Mouse (Mus musculus): Measurements from ENCODE around the gene Snx29. TPM values are rescaled to one million over a fixed set of nuclear protein-coding genes. Genes with fewer than 3 reads are reported as not detected.

Gene Snx29
- polyA plus RNA-seq, 1 experiment: 1.1 TPM

DNA sequence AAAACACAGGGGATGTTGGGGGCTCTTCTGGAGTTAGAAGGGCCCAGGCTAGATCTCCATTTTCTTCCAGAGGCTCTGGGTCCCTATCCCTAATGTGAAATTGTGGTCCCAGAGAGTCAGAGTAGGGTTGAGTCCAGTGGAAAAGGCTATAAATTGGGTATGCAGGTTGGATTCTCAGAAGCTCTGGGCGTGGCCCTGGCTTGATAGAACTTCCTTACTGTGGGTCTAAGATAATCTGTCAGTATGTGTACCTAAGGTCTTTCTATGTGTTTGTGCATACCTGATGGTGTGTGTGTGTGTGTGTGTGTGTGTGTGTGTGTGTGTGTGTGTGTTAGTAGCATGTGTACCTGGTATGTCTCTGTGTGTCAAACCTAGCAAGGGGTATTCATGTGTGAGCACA, 378.9 kb downstream of the Snx29 start:
- Histone ChIP-seq H3K36me3 (ENCODE audit: control insufficient read depth) (no peaks in the 10 kb centered on the region), H3K9me3 (ENCODE audit: control insufficient read depth, low read length) (no peaks in the 10 kb centered on the region), H3K27me3 (ENCODE audit: control insufficient read depth) (no peaks in the 10 kb centered on the region), H3K4me3 (replicated peaks) (no peak overlapping the region), H3K4me1 (ENCODE audit: control insufficient read depth) (peaks cover 11% of the 10 kb centered on the region)
- TF ChIP-seq GATA1 (IDR thresholded peaks at IDR 0.05; ENCODE audit: low read length): no peak
- no peak for TF ChIP-seq TAL1 (IDR thresholded peaks at IDR 0.05; ENCODE audit: low read length)

DNA sequence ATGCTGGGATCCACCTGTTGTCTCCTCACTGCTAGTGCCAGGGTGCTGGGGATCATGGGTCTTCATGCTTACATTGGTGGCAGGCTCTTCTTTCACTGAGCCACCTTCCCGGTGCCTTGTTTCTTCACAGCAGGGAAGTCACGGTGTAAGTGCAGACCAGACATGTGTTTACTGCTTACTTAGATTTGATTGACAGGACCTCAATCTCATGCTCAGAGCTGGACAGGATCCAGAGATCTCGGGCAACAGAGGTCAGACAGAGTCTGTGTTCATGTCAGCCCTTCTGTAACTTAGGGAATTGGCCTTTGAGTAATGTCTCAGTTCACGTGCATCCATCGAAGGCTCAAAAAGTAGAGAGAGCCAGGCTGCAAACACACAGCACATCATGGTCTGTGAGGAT, 381.4 kb downstream of the Snx29 start:
- Histone ChIP-seq H3K4me3 (replicated peaks) (no peak overlapping the region), H3K9me3 (ENCODE audit: control insufficient read depth, low read length) (no peaks in the 10 kb centered on the region), H3K36me3 (ENCODE audit: control insufficient read depth) (no peaks in the 10 kb centered on the region), H3K27me3 (ENCODE audit: control insufficient read depth) (no peaks in the 10 kb centered on the region), H3K4me1 (ENCODE audit: control insufficient read depth) (peaks cover 11% of the 10 kb centered on the region)
- TF ChIP-seq GATA1 (IDR thresholded peaks at IDR 0.05; ENCODE audit: low read length): no peak
- TF ChIP-seq TAL1 (IDR thresholded peaks at IDR 0.05; ENCODE audit: low read length): no peak

DNA sequence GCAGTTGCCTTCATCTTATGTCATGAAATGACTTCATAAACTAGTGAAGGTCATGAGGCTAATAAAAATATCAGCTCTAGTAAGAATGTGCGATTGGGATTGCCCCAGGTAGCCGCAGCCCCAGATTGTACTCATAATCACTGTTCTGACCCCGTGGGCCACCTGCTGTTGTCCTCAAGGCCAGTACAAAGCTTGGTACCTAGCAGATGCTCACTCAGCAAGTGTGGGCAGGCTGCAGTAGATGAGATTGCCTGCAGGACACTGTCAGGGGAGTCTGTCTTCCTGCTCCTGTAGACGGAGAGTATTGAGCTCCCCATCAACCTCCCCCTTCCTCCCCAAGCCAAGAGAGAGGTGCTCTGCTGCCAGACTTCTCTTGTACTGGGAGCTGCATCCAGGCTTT, 382.7 kb downstream of the Snx29 start:
- Histone ChIP-seq H3K4me3 (replicated peaks) (no peak overlapping the region), H3K9me3 (ENCODE audit: control insufficient read depth, low read length) (no peaks in the 10 kb centered on the region), H3K36me3 (ENCODE audit: control insufficient read depth) (no peaks in the 10 kb centered on the region), H3K27me3 (ENCODE audit: control insufficient read depth) (no peaks in the 10 kb centered on the region), H3K4me1 (ENCODE audit: control insufficient read depth) (peaks cover 11% of the 10 kb centered on the region)
- TF ChIP-seq TAL1 (IDR thresholded peaks at IDR 0.05; ENCODE audit: low read length) (no peak), GATA1 (IDR thresholded peaks at IDR 0.05; ENCODE audit: low read length) (no peak)

DNA sequence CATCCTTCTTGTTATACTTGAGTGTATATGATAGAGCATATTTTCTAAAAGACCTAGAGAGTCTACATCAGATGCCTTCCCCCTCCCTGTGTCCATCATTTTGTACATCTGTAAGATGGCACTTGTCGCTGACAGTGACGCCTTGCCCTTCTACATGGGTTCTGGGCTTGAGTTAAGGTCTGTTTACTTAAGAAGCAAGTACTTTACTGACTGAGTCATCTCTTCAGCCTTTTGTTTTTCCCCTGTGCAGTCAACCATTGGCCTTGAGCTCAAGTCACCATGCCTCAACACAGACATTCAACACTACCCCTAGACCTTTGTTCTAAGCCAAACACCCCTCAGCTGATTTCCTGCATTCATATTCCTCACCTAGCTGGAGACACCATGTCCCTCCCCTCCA, 385.4 kb downstream of the Snx29 start:
- Histone ChIP-seq H3K4me1 (ENCODE audit: control insufficient read depth) (no peaks in the 10 kb centered on the region), H3K9me3 (ENCODE audit: control insufficient read depth, low read length) (no peaks in the 10 kb centered on the region)
- TF ChIP-seq GATA1 (IDR thresholded peaks at IDR 0.05; ENCODE audit: low read length): no peak
- TF ChIP-seq TAL1 (IDR thresholded peaks at IDR 0.05; ENCODE audit: low read length): no peak

DNA sequence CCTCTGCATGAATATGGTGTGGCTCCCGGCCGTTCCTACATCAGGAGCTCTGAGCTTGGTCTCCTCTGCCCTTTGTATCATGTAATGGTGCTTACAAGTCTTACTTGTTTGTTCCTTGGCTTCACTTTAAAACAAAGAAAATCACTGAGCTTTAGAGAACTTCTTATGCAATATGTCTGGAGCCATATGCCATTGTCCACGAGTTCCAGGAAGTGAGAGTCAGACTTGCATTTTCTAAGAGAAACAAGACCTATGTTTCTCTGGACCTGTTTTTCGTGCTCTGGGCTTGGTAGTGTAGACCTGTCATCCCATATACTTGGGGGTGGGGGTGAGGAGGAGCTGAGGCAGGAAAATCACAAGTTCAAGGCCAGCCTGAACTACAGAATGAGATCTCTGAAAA, 386.7 kb downstream of the Snx29 start:
- Histone ChIP-seq H3K27me3 (ENCODE audit: control insufficient read depth) (no peaks in the 10 kb centered on the region), H3K36me3 (ENCODE audit: control insufficient read depth) (no peaks in the 10 kb centered on the region), H3K9me3 (ENCODE audit: control insufficient read depth, low read length) (no peaks in the 10 kb centered on the region), H3K4me1 (ENCODE audit: control insufficient read depth) (no peaks in the 10 kb centered on the region), H3K4me3 (replicated peaks) (no peak overlapping the region)
- TF ChIP-seq TAL1 (IDR thresholded peaks at IDR 0.05; ENCODE audit: low read length): no peak
- TF ChIP-seq GATA1 (IDR thresholded peaks at IDR 0.05; ENCODE audit: low read length): no peak

More for the DNA sequence above, 385.4 kb downstream of the Snx29 start:
- Histone ChIP-seq H3K36me3 (ENCODE audit: control insufficient read depth) (no peaks in the 10 kb centered on the region), H3K27me3 (ENCODE audit: control insufficient read depth) (no peaks in the 10 kb centered on the region), H3K4me3 (replicated peaks) (no peak overlapping the region)

DNA sequence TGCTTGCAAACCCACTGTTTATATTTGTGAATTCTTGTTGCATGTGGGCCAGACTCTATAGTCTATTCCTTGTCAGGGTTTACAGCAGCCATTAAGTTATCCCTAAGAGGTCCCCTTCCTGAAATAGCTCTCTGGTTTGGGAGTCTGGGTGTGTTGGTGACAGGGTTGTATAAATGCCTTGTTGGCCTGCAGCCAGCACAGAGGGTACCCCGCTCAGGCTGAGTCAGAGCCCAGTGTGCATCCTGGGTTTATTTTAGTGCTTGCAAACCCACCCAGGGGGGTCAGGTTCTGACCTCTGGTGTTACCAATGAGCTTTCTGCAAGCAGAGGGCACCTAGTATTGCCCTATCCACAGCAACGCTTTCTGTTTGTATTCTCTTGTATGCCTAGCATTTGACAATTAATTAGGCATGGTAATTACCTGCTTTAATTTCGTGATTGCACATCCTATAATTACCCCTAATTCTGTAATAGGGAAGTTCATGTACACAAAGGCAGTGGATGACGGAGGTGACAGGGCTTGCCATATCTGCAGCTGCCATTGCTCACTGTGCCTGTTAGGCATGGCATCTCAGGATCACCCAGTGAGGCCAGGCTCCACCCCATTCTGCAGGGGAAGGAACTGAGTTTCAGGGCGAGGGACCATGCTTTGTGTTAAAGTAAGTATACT, 387.4 kb downstream of the Snx29 start:
- Histone ChIP-seq H3K4me1 (ENCODE audit: control insufficient read depth) (no peaks in the 10 kb centered on the region), H3K4me3 (replicated peaks) (no peak overlapping the region), H3K36me3 (ENCODE audit: control insufficient read depth) (no peaks in the 10 kb centered on the region), H3K9me3 (ENCODE audit: control insufficient read depth, low read length) (no peaks in the 10 kb centered on the region), H3K27me3 (ENCODE audit: control insufficient read depth) (no peaks in the 10 kb centered on the region)
- no peak for TF ChIP-seq TAL1 (IDR thresholded peaks at IDR 0.05; ENCODE audit: low read length)
- no peak for TF ChIP-seq GATA1 (IDR thresholded peaks at IDR 0.05; ENCODE audit: low read length)

DNA sequence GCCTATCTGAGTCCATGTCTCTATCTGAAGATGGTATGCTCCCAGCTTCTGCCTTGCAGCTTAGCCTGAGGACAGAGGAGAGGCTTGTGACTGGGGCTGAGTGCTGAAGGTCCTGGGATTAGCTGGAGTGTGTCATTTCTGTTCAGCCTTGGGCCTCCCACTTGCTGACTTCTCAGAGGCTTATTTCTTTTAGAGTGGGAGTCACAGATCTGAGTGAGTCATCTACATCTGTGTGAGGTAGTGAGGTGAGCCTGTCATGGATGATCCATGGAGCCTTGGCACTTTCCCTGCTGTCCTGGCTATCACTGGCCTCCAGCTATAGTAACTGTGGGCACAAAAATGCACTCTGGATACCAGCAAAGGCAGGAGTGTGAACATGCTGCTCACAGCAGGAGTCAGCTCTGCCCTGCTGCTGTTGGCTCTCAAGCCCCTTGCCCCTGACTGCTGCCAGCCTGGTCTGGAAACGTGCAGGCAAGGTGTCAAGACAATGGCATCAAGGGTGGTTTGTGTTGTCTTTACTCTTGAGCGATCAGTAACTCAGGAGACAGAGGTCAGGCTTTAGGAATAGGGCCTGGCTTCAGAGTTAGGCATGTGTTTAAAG, 390.7 kb downstream of the Snx29 start:
- Histone ChIP-seq H3K9me3 (ENCODE audit: control insufficient read depth, low read length) (no peaks in the 10 kb centered on the region), H3K4me1 (ENCODE audit: control insufficient read depth) (no peaks in the 10 kb centered on the region), H3K36me3 (ENCODE audit: control insufficient read depth) (no peaks in the 10 kb centered on the region), H3K27me3 (ENCODE audit: control insufficient read depth) (no peaks in the 10 kb centered on the region), H3K4me3 (replicated peaks) (no peak overlapping the region)
- no peak for TF ChIP-seq GATA1 (IDR thresholded peaks at IDR 0.05; ENCODE audit: low read length)
- no peak for TF ChIP-seq TAL1 (IDR thresholded peaks at IDR 0.05; ENCODE audit: low read length)

DNA sequence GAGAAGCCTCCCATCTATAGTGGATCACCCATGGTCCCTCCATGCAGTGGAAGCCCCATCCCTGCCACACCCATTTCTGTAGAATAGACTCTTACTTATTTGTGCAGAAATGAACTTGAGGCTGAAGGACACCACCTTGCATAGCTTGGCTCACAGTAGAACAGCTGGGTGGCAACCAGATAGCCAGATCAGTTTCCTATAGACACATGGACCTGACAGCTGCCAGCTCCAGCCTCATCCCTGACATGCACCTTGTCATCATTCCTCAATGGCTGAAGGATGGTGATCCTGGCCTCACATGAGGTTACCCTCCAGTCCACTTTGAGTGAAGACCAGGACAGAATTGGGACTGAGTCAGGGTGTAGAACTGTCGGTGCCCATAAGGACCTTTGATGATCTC, 394.2 kb downstream of the Snx29 start:
- no peak for TF ChIP-seq TAL1 (IDR thresholded peaks at IDR 0.05; ENCODE audit: low read length)
- no peak for TF ChIP-seq GATA1 (IDR thresholded peaks at IDR 0.05; ENCODE audit: low read length)
- Histone ChIP-seq H3K4me1 (ENCODE audit: control insufficient read depth) (no peaks in the 10 kb centered on the region), H3K4me3 (replicated peaks) (no peak overlapping the region), H3K36me3 (ENCODE audit: control insufficient read depth) (no peaks in the 10 kb centered on the region), H3K9me3 (ENCODE audit: control insufficient read depth, low read length) (no peaks in the 10 kb centered on the region), H3K27me3 (ENCODE audit: control insufficient read depth) (no peaks in the 10 kb centered on the region)

DNA sequence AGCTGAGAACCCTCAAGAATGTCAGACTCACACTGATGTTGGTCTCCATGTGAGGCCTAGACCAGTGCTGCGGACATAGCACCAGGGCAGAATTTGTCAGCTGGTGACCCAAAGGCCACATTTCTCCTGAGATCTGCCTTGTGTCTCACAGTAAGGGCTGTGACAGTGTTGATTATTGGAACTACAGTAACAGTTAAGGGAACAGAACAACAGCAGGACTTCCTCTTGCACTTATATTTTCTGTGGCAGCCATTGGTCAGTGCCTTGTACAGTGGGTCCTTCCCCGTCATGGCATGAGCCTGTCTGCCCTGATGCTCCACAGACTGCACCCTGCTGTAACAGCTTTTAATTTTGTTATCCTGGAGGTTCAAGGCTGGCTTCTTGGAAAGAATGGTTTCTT, 403.2 kb downstream of the Snx29 start:
- Histone ChIP-seq H3K36me3 (ENCODE audit: control insufficient read depth) (no peaks in the 10 kb centered on the region), H3K4me3 (replicated peaks) (no peak overlapping the region), H3K4me1 (ENCODE audit: control insufficient read depth) (no peaks in the 10 kb centered on the region), H3K9me3 (ENCODE audit: control insufficient read depth, low read length) (no peaks in the 10 kb centered on the region), H3K27me3 (ENCODE audit: control insufficient read depth) (no peaks in the 10 kb centered on the region)
- TF ChIP-seq TAL1 (IDR thresholded peaks at IDR 0.05; ENCODE audit: low read length) (no peak), GATA1 (IDR thresholded peaks at IDR 0.05; ENCODE audit: low read length) (no peak)

Measured in erythroblast, embryonic 14.5 days (primary cell).